Mouse (Mus musculus): ENCODE measurements around the gene Gm29427.

GRCm38 (mm10) chr1:130759689-130760088 lies 44.1 kb upstream of the Gm29427 start:
- TF ChIP-seq GATA1 (IDR thresholded peaks at IDR 0.05; ENCODE audit: borderline replicate concordance, low read length) (no peak), FLI1 (IDR thresholded peaks at IDR 0.05; ENCODE audit: low read length) (no peak)

All from megakaryocyte, embryonic 14.5 days (primary cell).